10 mouse cellular contexts compared by ENCODE assay signal in the genomic region with DNA sequence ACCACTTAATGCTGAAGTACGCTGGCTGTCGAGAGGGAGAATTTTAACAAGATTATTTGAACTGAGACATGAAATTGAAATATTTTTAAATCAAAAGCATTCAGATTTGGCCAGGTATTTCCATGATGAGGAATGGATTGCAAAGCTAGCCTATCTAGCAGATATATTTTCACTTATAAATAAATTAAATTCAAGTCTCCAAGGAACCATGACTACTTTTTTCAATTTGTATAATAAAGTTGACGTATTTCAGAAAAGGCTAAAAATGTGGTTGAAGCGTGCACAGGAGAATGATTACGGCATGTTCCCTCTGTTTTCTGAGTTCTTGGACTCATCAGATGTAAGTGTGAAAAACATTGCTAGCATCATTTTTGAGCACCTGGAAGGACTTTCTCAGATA. TPM values are rescaled to one million over a fixed set of nuclear protein-coding genes. Genes with fewer than 3 reads are reported as not detected.
DNase-seq lines count a peak whose midpoint lies in the region; ATAC-seq and TF ChIP-seq lines count a peak whose summit lies in the region.
"Had no signal": no experiment of that assay in that cellular context is flagged by ENCODE, and none has a peak within 500 bp of the region (broad histone marks: within the 10 kb centered on the region; RNA-seq: fewer than 3 reads in every experiment).

A gene (plus strand): TSS at position 301 of the 400 bp plus-strand sequence.

- TF ChIP-seq CTCF in Patski (IDR thresholded peaks at IDR 0.05), result no peak

- H3K27me3 ChIP-seq in heart, embryonic 15.5 days, result no peaks in the 10 kb centered on the region
- H3K27me3 ChIP-seq in Patski, result no peaks in the 10 kb centered on the region
- H3K27me3 ChIP-seq in embryonic facial prominence, embryonic 14.5 days (replicated peaks; ENCODE audit: control insufficient read depth, insufficient read depth, low read length), result no peaks in the 10 kb centered on the region
- no peaks in the 10 kb centered on the region for H3K27me3 ChIP-seq in limb, embryonic 11.5 days (ENCODE audit: control insufficient read depth, insufficient read depth, low read length)

- H3K9ac ChIP-seq in heart, embryonic 15.5 days, result no peak within 1 kb of the TSS
- no peak within 1 kb of the TSS for H3K9ac ChIP-seq in embryonic facial prominence, embryonic 14.5 days (ENCODE audit: low read depth, low read length)
- H3K9ac ChIP-seq in limb, embryonic 11.5 days (ENCODE audit: low read length), result no peak within 1 kb of the TSS

- H3K36me3 ChIP-seq in heart, embryonic 15.5 days, result peaks cover 4% of the 10 kb centered on the region; the same call in 1 of the 2 replicates
- H3K36me3 ChIP-seq in embryonic facial prominence, embryonic 14.5 days (ENCODE audit: control insufficient read depth, insufficient read depth, low read length), result peaks cover 12% of the 10 kb centered on the region; the same call in 1 of the 2 replicates
- H3K36me3 ChIP-seq in limb, embryonic 11.5 days (ENCODE audit: control insufficient read depth, insufficient read depth, low read length), result peaks cover 3% of the 10 kb centered on the region; the same call in 1 of the 2 replicates

- H3K4me3 ChIP-seq in heart, embryonic 15.5 days, result no peak within 1 kb of the TSS
- no peak within 1 kb of the TSS for H3K4me3 ChIP-seq in embryonic facial prominence, embryonic 14.5 days (ENCODE audit: low read depth, low read length)
- no peak within 1 kb of the TSS for H3K4me3 ChIP-seq in limb, embryonic 11.5 days (ENCODE audit: low read depth, low read length)

- H3K4me1 ChIP-seq in heart, embryonic 15.5 days (replicated peaks), result peaks cover 8% of the 10 kb centered on the region; the same call in 1 of the 2 replicates
- H3K4me1 ChIP-seq in embryonic facial prominence, embryonic 14.5 days (ENCODE audit: control insufficient read depth, insufficient read depth, low read length), result peaks cover 7% of the 10 kb centered on the region
- no peaks in the 10 kb centered on the region for H3K4me1 ChIP-seq in limb, embryonic 11.5 days (ENCODE audit: control insufficient read depth, insufficient read depth, low read length)

- POLR2A ChIA-PET in Patski (lab: Charles Lee), result no interaction called here

- no peak for DNase-seq in heart, adult 8-10 months (ENCODE audit: low spot score)
- no peak for DNase-seq in Patski (ENCODE audit: low read depth, low spot score)
- no peak for DNase-seq in embryonic facial prominence, embryonic 14.5 days (ENCODE audit: low spot score)
- DNase-seq in limb, embryonic 11.5 days (ENCODE audit: low spot score), result no peak
- no peak for DNase-seq in layer of hippocampus, adult 9-10 months (ENCODE audit: low spot score)
- no peak for DNase-seq in urinary bladder, postnatal 10 days (ENCODE audit: low spot score)
- DNase-seq in heart, adult 9 months (ENCODE audit: low spot score in 2 of 2), result no peak
- DNase-seq: cerebellum, adult 11 months; heart, postnatal 4 days had no signal

- in situ Hi-C loops in Patski (cut with MboI; ENCODE audit: low pct_unique_long_range_greater_than_20kb), result loop anchor here (25.0 kb wide), 1 partner anchor 1464 kb away; no protein-coding TSS in a partner anchor

- CTCF ChIA-PET in Patski (lab: Charles Lee), result no interaction called here

- H3K27ac ChIP-seq in heart, embryonic 15.5 days, result no peak within 1 kb of the TSS
- no peak within 1 kb of the TSS for H3K27ac ChIP-seq in embryonic facial prominence, embryonic 14.5 days (replicated peaks; ENCODE audit: low read depth, low read length)
- no peak within 1 kb of the TSS for H3K27ac ChIP-seq in limb, embryonic 11.5 days (replicated peaks; ENCODE audit: low read depth, low read length)

- no peak for ATAC-seq in heart, embryonic 15.5 days (replicated peaks; ENCODE audit: insufficient number of reproducible peaks, insufficient read depth, low FRiP score, low read depth)
- ATAC-seq in Patski, result no peak
- no peak for ATAC-seq in embryonic facial prominence, embryonic 14.5 days (ENCODE audit: low read depth)
- no peak for ATAC-seq in limb, embryonic 11.5 days (ENCODE audit: insufficient number of reproducible peaks, low FRiP score, low TSS enrichment, low read depth)

- H3K9me3 ChIP-seq in heart, embryonic 15.5 days (replicated peaks), result no peaks in the 10 kb centered on the region
- no peaks in the 10 kb centered on the region for H3K9me3 ChIP-seq in embryonic facial prominence, embryonic 14.5 days (ENCODE audit: control insufficient read depth, low read length)
- H3K9me3 ChIP-seq in limb, embryonic 11.5 days (ENCODE audit: control insufficient read depth, low read length), result no peaks in the 10 kb centered on the region

- 94% methylated on average over 5 of the region's 5 CpGs for WGBS in heart, embryonic 15.5 days
- WGBS in embryonic facial prominence, embryonic 14.5 days, result 93% methylated on average over 5 of the region's 5 CpGs
- WGBS in limb, embryonic 11.5 days, result 95% methylated on average over 5 of the region's 5 CpGs

- no peak within 1 kb of the TSS for H3K4me2 ChIP-seq in heart, embryonic 15.5 days
- no peak within 1 kb of the TSS for H3K4me2 ChIP-seq in embryonic facial prominence, embryonic 14.5 days (ENCODE audit: low read depth, low read length)
- H3K4me2 ChIP-seq in limb, embryonic 11.5 days (ENCODE audit: low read depth, severe bottlenecking), result no peak within 1 kb of the TSS

RNA-seq across cellular contexts. Expression of the gene that starts here (rescaled TPM):
- polyA plus RNA-seq in heart, embryonic 15.5 days (2015; fragmentation: Nextera tagmentation; extraction: Ambion mirVana), result 11.8 and 15.7 TPM in 2 replicates
- 1 to 10 TPM; 1.0 to 3.1 (median 2.4) TPM for total RNA-seq in heart, adult 8-10 months (2022)
- polyA plus RNA-seq in Patski (2021), result 40.9 TPM
- polyA plus RNA-seq in embryonic facial prominence, embryonic 14.5 days (2014; fragmentation: Nextera tagmentation; extraction: Ambion mirVana), result 12.4 and 15.7 TPM in 2 replicates
- polyA plus RNA-seq in limb, embryonic 11.5 days (2014; fragmentation: Nextera tagmentation; extraction: Ambion mirVana), result 10.2 and 10.8 TPM in 2 replicates
